Mouse (Mus musculus): ENCODE results near the gene Rrp8. TPM values are rescaled to one million over a fixed set of nuclear protein-coding genes. Genes with fewer than 3 reads are reported as not detected.

Rrp8 gene
- 46.2 and 51.2 TPM in 2 replicates for polyA plus RNA-seq (2014; fragmentation: Nextera tagmentation; extraction: Ambion mirVana)

DNA sequence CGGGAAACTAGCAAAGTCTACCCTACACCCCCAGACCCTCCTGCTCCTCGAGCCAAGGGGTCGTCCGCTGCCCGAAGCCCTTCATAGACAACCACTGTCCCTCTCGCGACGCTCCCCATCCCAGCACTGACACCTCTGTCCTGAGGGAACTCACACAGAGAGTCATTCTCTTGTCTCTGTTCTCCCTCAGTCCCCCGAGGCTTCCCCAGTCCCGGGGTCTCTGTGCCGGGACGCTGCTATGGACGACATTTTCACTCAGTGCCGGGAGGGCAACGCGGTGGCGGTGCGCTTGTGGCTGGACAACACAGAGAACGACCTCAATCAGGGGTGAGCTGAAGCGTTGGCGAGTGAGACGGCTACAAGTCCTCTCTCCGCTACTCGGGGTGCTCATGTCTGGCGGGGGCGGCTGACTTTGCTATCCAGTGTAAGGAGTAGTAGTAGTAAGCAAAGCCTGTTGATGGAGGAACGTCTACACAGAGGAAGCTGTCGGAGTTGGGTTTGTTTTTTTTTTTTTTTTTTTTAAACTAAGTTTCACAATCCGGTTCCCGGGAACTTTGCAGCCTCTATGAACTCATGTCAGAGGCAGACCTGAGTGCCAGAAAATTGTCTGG lies at the start of gene Rrp8:
Gene Rrp8, minus strand, starts transcription at position 475 of the 611 bp plus-strand sequence.
- no peak for DNase-seq (ENCODE audit: low spot score)
- WGBS: under 1% methylated on average over 30 of the region's 30 CpGs
- Histone ChIP-seq H3K9ac (replicated peaks; ENCODE audit: low read length) (peak within 1 kb of the TSS; percentile 80), H3K4me3 (ENCODE audit: low read depth, low read length) (peak within 1 kb of the TSS; percentile 87), H3K27me3 (ENCODE audit: control insufficient read depth, insufficient read depth, low read length) (no peaks in the 10 kb centered on the region), H3K4me2 (ENCODE audit: low read depth, low read length) (peak within 1 kb of the TSS; percentile 86), H3K4me1 (ENCODE audit: control insufficient read depth, insufficient read depth, low read length) (no peaks in the 10 kb centered on the region), H3K36me3 (replicated peaks; ENCODE audit: control insufficient read depth, insufficient read depth, low read depth, low read length) (peaks cover 8% of the 10 kb centered on the region), H3K9me3 (replicated peaks; ENCODE audit: control insufficient read depth, low read length) (no peaks in the 10 kb centered on the region), H3K27ac (replicated peaks; ENCODE audit: low read depth, low read length) (peak within 1 kb of the TSS; percentile 67)
- ATAC-seq (replicated peaks; ENCODE audit: insufficient number of reproducible peaks, low FRiP score, low TSS enrichment, low read depth): peak; percentile 2

DNA sequence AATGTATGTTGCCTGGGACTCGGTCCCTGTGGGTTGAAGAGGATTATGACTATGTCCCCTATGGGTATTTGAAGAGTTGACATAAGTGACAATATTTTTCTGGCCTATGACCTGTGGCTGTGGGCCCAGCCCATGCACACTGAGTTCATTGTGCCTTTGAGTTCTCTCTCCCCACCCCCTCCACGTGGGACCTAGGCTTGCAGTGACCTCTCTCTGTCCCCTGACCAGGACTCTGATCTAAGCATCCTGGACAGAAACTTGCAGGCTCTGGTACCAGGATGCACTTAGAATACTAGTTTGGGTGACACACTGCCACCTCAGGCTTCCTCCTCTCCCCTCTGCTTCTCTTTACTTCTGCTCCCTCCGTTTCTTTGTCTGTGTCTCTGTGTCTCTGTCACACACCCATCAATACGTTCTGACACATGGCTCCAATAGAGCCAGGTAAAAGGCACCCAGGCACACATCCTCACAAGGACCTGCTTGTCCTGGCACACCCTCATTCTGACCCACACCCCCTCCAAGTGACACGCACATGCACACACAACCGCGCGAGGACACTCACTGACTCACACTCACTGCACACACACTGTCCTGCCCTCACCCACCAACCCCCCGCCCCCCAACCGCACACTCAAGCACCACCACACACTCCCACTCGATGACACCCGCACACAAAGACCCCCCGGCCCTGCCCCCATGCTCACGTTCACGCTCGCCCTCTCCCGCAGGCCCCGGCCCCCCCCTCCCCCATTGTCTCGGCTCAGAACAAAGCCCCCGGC lies 49.5 kb upstream of the Rrp8 start:
- ATAC-seq (replicated peaks; ENCODE audit: insufficient number of reproducible peaks, low FRiP score, low TSS enrichment, low read depth): peak; percentile 74
- WGBS: 4% methylated on average over 20 of the region's 20 CpGs
- peak; percentile 37 for DNase-seq (ENCODE audit: low spot score)
- H3K4me2 ChIP-seq (ENCODE audit: low read depth, low read length): peak overlapping the region; percentile 73
- H3K4me3 ChIP-seq (ENCODE audit: low read depth, low read length): peak overlapping the region; percentile 94
- H3K9me3 ChIP-seq (replicated peaks; ENCODE audit: control insufficient read depth, low read length): no peaks in the 10 kb centered on the region
- no peaks in the 10 kb centered on the region for H3K27me3 ChIP-seq (ENCODE audit: control insufficient read depth, insufficient read depth, low read length)
- H3K36me3 ChIP-seq (replicated peaks; ENCODE audit: control insufficient read depth, insufficient read depth, low read depth, low read length): no peaks in the 10 kb centered on the region; the same call in 1 of the 2 replicates
- peaks cover 3% of the 10 kb centered on the region for H3K4me1 ChIP-seq (ENCODE audit: control insufficient read depth, insufficient read depth, low read length)
- H3K27ac ChIP-seq (replicated peaks; ENCODE audit: low read depth, low read length): peak overlapping the region; percentile 95
- peak overlapping the region; percentile 99 for H3K9ac ChIP-seq (replicated peaks; ENCODE audit: low read length)

DNA sequence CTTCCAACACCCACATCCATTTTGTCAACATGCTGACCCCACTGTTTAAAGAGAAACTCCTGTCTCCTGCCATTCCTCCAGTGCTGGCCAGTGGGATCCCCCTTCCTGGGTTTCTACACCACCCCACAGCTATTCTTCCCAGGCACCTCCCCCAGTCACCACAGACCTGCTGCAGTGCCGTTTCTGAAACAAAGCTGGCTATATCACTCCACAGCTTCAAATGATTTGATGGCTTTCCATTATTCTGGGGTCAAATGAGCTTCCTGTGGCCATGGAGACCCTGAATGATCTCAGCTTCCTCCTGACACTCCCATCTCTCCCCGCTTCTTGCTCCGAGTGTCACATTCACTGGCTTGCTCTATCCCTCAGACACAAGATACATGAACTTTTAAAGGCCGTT lies 47.4 kb upstream of the Rrp8 start:
- ATAC-seq (replicated peaks; ENCODE audit: insufficient number of reproducible peaks, low FRiP score, low TSS enrichment, low read depth): no peak
- WGBS: 17% methylated on average over 4 of the region's 4 CpGs
- Histone ChIP-seq H3K4me1 (ENCODE audit: control insufficient read depth, insufficient read depth, low read length) (peaks cover 3% of the 10 kb centered on the region), H3K9me3 (replicated peaks; ENCODE audit: control insufficient read depth, low read length) (no peaks in the 10 kb centered on the region), H3K27me3 (ENCODE audit: control insufficient read depth, insufficient read depth, low read length) (no peaks in the 10 kb centered on the region), H3K9ac (replicated peaks; ENCODE audit: low read length) (no peak overlapping the region), H3K27ac (replicated peaks; ENCODE audit: low read depth, low read length) (no peak overlapping the region), H3K4me2 (ENCODE audit: low read depth, low read length) (no peak overlapping the region), H3K4me3 (ENCODE audit: low read depth, low read length) (no peak overlapping the region), H3K36me3 (replicated peaks; ENCODE audit: control insufficient read depth, insufficient read depth, low read depth, low read length) (no peaks in the 10 kb centered on the region; the same call in 1 of the 2 replicates)
- no peak for DNase-seq (ENCODE audit: low spot score)

DNA sequence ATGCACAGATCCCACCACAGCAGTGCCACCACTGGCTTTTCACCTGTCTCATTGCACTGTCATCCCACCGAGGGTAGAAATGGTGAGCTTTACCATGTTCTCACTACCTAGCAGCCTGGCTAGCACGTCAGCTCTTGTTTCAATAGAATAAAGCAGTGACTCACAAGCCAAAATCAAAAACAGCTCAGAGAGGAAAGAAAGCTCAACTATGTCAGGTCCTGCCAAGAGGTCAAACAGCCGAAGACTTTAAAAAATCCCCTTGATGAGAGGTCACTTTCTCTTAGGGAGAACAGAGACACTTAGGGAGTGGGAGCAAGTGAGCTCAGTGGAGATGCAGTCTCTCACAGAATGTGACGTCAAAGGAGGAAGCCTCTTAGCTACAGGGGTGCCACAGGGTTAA lies 46.7 kb upstream of the Rrp8 start:
- Histone ChIP-seq H3K4me1 (ENCODE audit: control insufficient read depth, insufficient read depth, low read length) (peaks cover 4% of the 10 kb centered on the region), H3K9ac (replicated peaks; ENCODE audit: low read length) (no peak overlapping the region), H3K4me2 (ENCODE audit: low read depth, low read length) (no peak overlapping the region), H3K27me3 (ENCODE audit: control insufficient read depth, insufficient read depth, low read length) (no peaks in the 10 kb centered on the region), H3K9me3 (replicated peaks; ENCODE audit: control insufficient read depth, low read length) (no peaks in the 10 kb centered on the region), H3K36me3 (replicated peaks; ENCODE audit: control insufficient read depth, insufficient read depth, low read depth, low read length) (no peaks in the 10 kb centered on the region; the same call in 1 of the 2 replicates), H3K27ac (replicated peaks; ENCODE audit: low read depth, low read length) (no peak overlapping the region), H3K4me3 (ENCODE audit: low read depth, low read length) (no peak overlapping the region)
- no peak for DNase-seq (ENCODE audit: low spot score)
- ATAC-seq (replicated peaks; ENCODE audit: insufficient number of reproducible peaks, low FRiP score, low TSS enrichment, low read depth): no peak
- 23% methylated on average over 4 of the region's 4 CpGs for WGBS

DNA sequence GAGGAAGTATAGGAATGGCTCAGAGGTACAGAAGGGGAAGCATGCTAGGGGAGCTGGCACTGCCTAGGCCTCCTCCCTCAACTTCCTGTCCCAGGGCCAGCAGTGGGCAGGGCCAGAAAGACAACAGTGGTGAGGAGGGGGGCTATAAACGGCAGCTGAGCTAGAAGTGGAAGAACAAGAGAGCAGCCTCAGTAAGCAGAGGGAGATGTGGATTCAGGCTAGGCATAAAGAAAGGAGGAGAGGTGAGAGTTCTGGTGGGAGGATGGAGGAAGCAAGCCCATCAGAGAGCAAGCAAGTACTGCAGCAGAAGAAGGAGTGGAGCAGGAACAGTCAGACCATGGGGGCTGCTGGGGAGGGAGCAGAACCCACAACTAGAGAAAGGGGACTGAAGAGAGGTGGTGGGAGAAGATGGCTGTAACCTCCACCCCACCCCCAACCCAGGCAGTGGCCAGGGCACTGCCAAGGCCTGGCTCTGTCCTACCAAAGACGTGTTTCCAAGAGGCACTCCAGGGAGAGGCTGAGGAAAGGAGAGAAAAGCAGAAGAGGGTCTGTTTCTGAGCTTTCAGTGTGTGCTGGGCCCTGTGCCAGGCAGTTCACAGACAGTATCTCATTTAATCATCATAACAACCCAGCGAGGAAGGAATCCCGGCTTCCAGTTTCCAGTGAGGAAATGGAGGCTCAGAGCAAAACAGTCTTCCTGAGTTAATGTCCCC lies 41.5 kb upstream of the Rrp8 start:
- H3K9me3 ChIP-seq (replicated peaks; ENCODE audit: control insufficient read depth, low read length): no peaks in the 10 kb centered on the region
- peak overlapping the region; percentile 58 for H3K9ac ChIP-seq (replicated peaks; ENCODE audit: low read length)
- peak overlapping the region; percentile 95 for H3K27ac ChIP-seq (replicated peaks; ENCODE audit: low read depth, low read length)
- 10% methylated on average over 4 of the region's 4 CpGs for WGBS
- peak overlapping the region; percentile 28 for H3K4me2 ChIP-seq (ENCODE audit: low read depth, low read length)
- DNase-seq (ENCODE audit: low spot score): peak; percentile 73
- peaks cover 4% of the 10 kb centered on the region; the same call in 1 of the 2 replicates for H3K4me1 ChIP-seq (ENCODE audit: control insufficient read depth, insufficient read depth, low read length)
- no peaks in the 10 kb centered on the region; the same call in 1 of the 2 replicates for H3K36me3 ChIP-seq (replicated peaks; ENCODE audit: control insufficient read depth, insufficient read depth, low read depth, low read length)
- ATAC-seq (replicated peaks; ENCODE audit: insufficient number of reproducible peaks, low FRiP score, low TSS enrichment, low read depth): peak; percentile 92
- H3K27me3 ChIP-seq (ENCODE audit: control insufficient read depth, insufficient read depth, low read length): no peaks in the 10 kb centered on the region
- peak overlapping the region; percentile 29 for H3K4me3 ChIP-seq (ENCODE audit: low read depth, low read length)

DNA sequence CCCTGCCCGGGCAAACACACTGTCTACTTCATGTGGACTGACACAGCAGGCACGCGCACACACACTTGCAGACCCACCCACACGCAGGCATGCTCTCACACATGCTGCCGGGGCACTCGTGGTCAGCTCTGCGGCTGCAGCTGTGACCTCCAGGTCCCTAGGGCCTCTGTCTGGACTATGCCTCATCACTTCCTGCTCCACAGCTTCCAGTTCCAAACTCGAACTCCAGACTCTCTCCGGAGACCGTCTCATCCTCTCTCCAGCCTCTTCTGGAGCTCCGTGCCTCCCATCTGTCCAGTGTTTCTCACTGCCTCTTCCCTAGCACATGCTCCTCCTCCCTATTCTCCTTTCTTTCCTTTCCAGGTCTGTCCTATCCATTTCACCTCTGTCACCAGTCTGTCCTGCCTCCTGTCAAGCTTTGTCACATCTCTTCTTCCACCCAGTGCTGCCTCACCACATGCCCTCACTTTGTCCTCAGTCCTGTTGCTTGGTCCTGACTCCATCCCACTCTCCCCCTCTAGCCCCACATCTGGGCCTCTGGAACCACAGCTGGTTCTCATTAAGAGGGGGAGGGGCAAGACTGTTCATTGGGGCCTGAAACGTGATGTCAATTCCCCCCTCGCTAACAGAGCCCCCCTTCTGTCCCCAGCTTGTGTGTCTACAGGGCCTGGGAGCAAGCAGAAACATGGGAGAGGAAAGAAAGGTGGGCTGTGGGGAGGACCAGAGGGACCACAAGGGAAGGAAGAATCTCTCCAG lies 40.8 kb upstream of the Rrp8 start:
- ATAC-seq (replicated peaks; ENCODE audit: insufficient number of reproducible peaks, low FRiP score, low TSS enrichment, low read depth) (peak; percentile 92), DNase-seq (ENCODE audit: low spot score) (peak; percentile 95)
- Histone ChIP-seq H3K27me3 (ENCODE audit: control insufficient read depth, insufficient read depth, low read length) (no peaks in the 10 kb centered on the region), H3K4me1 (ENCODE audit: control insufficient read depth, insufficient read depth, low read length) (peaks cover 4% of the 10 kb centered on the region; the same call in 1 of the 2 replicates), H3K27ac (replicated peaks; ENCODE audit: low read depth, low read length) (peak overlapping the region; percentile 95), H3K9me3 (replicated peaks; ENCODE audit: control insufficient read depth, low read length) (no peaks in the 10 kb centered on the region), H3K36me3 (replicated peaks; ENCODE audit: control insufficient read depth, insufficient read depth, low read depth, low read length) (no peaks in the 10 kb centered on the region; the same call in 1 of the 2 replicates), H3K9ac (replicated peaks; ENCODE audit: low read length) (peak overlapping the region; percentile 58), H3K4me3 (ENCODE audit: low read depth, low read length) (peak overlapping the region; percentile 29), H3K4me2 (ENCODE audit: low read depth, low read length) (peak overlapping the region; percentile 58)
- 18% methylated on average over 13 of the region's 13 CpGs for WGBS

DNA sequence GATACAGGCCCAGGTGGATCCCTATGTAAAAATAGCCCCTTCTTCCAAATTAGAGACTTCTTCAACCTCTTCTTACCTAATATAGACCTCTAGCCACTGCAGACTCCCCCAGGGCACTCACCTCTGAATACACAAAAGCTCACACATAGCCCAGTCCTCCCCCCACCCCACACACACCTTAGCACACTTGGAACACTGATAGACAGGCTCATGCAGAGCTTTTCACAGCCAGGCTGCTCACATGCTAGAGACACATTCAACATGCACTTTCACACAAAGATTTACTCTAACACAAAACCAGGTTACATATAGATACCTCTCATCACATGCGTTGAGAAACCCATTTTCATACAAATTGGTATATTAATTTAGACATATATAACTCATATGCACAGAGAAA lies 40.1 kb upstream of the Rrp8 start:
- Histone ChIP-seq H3K27ac (replicated peaks; ENCODE audit: low read depth, low read length) (peak overlapping the region; percentile 95; the same call in 1 of the 2 replicates), H3K4me2 (ENCODE audit: low read depth, low read length) (no peak overlapping the region; the same call in 1 of the 2 replicates), H3K27me3 (ENCODE audit: control insufficient read depth, insufficient read depth, low read length) (no peaks in the 10 kb centered on the region), H3K9ac (replicated peaks; ENCODE audit: low read length) (peak overlapping the region; percentile 39; the same call in 1 of the 2 replicates), H3K36me3 (replicated peaks; ENCODE audit: control insufficient read depth, insufficient read depth, low read depth, low read length) (no peaks in the 10 kb centered on the region; the same call in 1 of the 2 replicates), H3K4me1 (ENCODE audit: control insufficient read depth, insufficient read depth, low read length) (peaks cover 4% of the 10 kb centered on the region; the same call in 1 of the 2 replicates), H3K4me3 (ENCODE audit: low read depth, low read length) (no peak overlapping the region), H3K9me3 (replicated peaks; ENCODE audit: control insufficient read depth, low read length) (no peaks in the 10 kb centered on the region)
- 77% methylated on average over 1 of the region's 1 CpGs for WGBS
- ATAC-seq (replicated peaks; ENCODE audit: insufficient number of reproducible peaks, low FRiP score, low TSS enrichment, low read depth) (no peak), DNase-seq (ENCODE audit: low spot score) (no peak)

Data from embryonic facial prominence, embryonic 11.5 days (tissue).